Mouse (Mus musculus) adrenal gland, postnatal 0 days (tissue): ENCODE measurements around the gene Cytip. TPM values are rescaled to one million over a fixed set of nuclear protein-coding genes. Genes with fewer than 3 reads are reported as not detected.

Experiments used
- polyA plus RNA-seq: library from polyadenylated mRNA; unstranded; fragments of >200 nt; fragmentation: Nextera tagmentation; extraction: Ambion mirVana; gene quantifications from 2 replicates; pipeline ENCODE4 v1.2.1, GENCODE M21; 2015

Gene Cytip
- polyA plus RNA-seq = 4.3 and 4.6 TPM in 2 replicates

DNA sequence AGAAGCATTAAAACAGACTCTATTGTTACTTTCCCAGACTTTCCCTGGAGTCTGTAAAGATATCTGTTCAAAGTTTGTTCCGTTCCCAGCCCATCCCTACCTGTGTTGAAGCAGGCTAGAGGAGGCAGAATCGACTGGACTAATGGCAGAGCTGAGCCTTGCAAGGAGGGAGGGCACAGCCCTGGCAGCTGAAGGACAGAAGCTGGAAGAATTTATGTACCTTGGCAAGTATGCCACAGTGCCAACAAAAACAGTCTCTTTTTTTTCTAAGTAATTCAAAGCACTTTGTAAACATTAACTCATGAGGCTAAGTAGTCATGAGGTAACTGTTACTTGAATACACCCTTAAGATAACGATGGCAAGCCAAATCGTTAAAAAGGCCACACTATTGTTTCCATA is at the start of gene Cytip:
Gene Cytip, minus strand, starts transcription at position 187 of the 400 bp plus-strand sequence.

Other genes with a start within 250 kb of the Cytip start
- gene Galnt5, start 197.6 kb downstream of the Cytip start, polyA plus RNA-seq = 0.35 and 0.38 TPM in 2 replicates
- gene Ermn, start 142.7 kb downstream of the Cytip start, polyA plus RNA-seq = not detected in 2 replicates
- gene Acvr1c, start 162.4 kb upstream of the Cytip start, polyA plus RNA-seq = 0.88 and 1.9 TPM in 2 replicates